Mouse (Mus musculus) megakaryocyte-erythroid progenitor cell, adult 5-6 weeks (primary cell): ENCODE measurements around the gene 4930469K13Rik. TPM values are rescaled to one million over a fixed set of nuclear protein-coding genes. Genes with fewer than 3 reads are reported as not detected.

Source experiments
- ATAC-seq: replicated peaks from 2 replicates; pipeline ENCODE4 v1.8.0; 2016; ENCODE audit warnings: mild to moderate bottlenecking, inconsistent platforms; ENCODE audit not compliant: severe bottlenecking, poor library complexity, low FRiP score, low TSS enrichment
- total RNA-seq, 2 experiments: library from RNA; stranded (forward) in 1 of 2; stranded (reverse) in 1 of 2; fragments of 200-1000, 215-1000 nt in 1 of 2; fragments of >200 nt in 1 of 2; fragmentation: Nextera tagmentation in 1 of 2; gene quantifications; 2 replicates each; pipeline ENCODE4 v1.2.3; 2014 to 2017

Gene 4930469K13Rik
- total RNA-seq, 2 experiments from 2014 or later: not detected

DNA sequence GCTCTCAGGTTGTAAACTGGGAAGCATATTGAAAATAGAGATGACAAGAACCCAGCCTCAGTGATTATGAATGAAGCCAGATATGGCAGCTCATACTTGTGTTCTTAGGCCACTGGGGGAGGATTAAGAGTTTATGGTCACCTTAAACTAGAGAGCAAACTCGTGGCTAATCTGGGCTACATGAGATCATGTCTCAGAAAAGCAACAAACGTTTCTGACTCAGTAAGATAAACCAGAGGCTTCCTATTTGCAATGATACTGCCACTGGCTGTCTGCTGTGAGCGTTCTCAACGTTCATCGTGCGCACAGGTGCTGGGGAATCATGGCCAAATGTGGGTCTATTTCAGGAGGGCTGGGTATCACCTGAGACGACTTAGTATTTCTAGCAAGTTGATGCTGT is 14.6 kb downstream of the 4930469K13Rik start:
- ATAC-seq: peak; percentile 44; the same call in 1 of the 2 replicates

DNA sequence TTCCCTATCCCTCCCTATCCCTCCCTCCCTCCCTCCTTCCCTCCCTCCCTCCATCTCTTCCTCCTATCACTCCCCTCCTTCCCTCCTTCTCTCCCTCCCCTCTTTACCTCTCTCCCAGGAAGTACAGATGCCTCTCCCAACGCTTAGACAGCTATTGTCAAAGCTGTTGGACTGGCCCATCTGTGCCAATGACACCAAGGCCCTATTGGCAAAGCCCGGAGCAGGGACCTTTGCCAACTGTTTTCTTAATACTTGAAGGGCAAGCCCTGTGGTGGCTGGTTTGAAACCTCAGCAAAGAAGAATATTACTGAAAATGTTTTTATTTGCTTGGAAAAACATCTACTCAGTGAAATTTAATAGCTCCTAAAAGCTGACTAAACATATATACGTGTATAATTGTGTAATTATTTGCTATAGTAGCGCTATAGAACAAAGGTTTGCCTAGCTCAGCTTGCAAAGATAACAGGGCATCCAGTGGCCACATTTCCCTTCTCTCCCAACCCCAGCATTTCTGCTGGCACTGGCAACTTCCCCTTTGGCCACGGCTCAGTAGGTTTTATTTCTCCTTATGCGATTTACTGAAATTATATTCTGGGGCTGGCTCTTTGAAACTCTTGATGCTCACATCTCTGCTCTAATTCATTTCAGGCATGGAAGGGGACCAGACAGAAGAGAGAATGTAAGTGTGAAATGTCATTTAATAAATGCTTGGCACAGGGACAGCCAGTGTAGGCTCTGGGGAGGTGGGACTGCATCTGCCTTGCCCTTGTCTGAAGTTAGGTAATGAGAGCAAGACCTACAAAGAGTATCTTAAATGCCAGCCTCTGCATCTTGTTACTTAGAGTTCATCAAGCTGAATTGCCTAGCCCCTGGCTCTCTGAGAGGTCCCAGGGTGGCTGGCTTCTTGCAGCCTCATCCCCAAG is 18.6 kb downstream of the 4930469K13Rik start:
- ATAC-seq: no peak

DNA sequence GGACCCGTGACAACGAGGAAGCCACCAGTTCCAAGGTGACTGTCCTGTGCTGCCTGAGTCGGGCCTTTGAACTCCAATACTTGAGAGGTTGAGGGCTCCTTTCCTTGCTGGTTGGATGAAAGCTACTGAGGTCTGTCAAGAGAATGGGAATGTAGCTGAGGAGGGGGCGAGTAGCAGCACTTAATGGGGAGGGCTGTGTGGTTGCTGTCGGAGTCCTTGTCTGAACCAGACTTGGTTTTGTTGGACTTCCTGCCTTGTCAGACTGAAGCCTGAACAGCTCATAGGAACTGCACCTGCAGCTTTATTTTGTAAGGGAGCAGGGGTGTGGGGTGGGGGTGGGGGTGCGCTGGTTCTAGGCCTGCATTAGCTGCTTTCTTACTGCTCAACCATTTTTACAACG is 19.8 kb downstream of the 4930469K13Rik start:
- no peak for ATAC-seq

DNA sequence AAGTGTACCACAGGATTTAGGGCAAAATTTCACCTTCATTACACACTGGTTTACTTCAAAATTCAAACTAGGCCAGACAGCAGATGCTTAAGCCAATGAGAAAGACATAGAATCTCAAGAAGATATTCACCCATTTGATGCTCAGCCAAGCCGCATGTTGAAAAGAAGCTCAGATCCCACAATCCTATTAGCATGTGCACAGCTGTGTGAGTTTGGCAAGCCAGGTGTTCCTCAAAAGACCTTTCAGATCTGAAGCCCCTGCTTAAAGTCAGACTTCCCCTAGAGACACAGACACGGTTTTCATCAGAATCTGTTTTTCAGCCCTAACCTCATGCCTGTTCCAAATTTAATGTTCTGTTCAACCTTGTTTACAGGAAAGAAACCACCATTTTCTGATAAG is 20.5 kb downstream of the 4930469K13Rik start:
- ATAC-seq: no peak

DNA sequence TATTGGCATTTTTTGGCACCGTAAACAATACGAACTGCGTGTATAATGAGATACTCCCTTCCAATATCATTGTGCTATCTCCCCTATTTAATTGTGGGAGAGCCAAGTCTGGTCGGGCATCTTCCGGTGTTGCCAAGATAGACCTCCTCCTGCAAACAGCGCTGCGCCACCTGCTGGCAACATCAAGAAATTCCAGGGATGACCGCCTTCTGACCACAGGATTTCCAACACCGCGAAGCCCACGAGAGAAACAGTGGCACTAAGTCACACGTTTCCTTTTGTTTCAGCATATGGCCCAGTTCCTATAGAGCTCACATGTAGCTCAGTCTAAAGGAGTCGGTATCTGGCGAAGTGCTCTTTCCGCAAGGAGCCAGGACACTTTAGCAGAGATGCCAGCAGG is 24.6 kb downstream of the 4930469K13Rik start:
- ATAC-seq: peak; percentile 87

DNA sequence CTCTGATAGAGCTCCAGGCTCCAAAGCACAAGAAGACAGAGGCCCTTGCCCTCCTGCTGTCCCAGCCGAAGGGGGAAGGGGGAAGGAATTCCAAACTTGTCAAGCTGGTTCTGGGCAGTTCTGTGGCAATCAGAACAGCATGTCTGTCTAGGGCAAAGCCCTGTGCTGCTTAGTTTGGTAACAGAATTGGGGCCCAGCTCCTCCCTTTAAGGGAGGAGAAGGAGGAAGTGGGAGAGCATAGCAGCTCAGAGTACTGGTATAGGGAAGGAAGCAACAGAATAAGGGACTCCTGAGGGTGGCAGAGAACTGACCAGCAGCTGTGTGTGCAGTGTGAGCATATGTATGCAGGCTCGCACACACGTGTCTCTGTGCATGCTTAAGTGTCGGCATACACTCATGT is 26.0 kb downstream of the 4930469K13Rik start:
- no peak for ATAC-seq

DNA sequence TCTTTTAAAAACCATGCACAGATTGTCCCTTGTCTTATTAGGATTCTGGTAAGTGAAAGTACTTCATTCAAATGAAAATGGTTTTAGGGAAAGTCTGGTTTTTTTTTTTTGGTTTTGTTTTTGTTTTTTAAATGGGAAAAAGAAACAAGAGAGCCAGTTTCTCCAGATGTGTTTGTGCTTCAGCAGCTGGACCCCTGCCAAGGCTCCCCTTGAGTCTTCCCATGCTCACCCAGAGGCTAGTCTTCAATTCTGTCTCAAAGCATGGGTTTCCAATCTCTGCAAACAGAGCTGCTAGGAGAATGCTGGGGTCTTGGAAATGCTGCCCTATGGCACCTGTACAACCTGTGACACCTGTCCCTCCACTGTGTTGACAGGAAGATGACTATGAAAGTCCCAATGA is 27.8 kb downstream of the 4930469K13Rik start:
- no peak for ATAC-seq

DNA sequence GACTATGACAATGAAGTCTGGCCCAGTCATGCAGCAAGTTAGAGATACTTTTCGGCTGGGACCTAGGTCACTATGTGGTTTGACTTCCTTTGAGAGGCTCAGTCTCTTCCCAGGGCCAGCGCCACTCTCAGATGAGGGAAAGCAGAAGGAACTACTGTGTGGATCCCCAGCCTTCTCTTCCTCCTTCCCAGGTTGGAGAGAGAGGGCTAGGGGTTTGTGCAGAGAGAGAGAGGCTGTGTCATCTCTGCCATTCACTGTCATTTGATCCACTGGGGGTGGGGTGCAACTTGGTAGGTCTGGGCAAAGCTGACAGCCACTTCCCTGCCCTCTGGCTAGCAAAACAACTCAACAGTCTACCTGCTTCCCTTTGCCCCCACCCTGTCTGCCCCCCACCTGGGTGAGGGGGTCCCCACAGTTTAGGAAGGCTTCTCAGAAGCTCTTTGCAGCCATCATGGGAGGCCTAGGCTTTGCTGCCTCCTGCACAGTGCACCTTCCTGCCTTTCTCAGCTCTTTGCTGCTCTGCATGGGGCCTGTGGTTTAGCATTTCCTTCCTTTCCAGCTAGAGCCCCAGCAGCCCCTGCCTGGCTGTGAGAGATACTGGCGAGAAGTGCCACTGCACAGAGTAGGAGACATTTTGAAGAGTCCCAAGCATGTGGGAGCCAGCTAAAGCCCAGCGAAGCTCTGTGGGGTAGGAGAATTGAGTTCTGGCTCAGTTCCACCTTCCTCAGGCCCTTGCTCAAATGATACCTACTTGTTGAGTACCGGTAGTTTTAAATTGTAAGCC is 34.5 kb downstream of the 4930469K13Rik start:
- ATAC-seq: peak; percentile 81

DNA sequence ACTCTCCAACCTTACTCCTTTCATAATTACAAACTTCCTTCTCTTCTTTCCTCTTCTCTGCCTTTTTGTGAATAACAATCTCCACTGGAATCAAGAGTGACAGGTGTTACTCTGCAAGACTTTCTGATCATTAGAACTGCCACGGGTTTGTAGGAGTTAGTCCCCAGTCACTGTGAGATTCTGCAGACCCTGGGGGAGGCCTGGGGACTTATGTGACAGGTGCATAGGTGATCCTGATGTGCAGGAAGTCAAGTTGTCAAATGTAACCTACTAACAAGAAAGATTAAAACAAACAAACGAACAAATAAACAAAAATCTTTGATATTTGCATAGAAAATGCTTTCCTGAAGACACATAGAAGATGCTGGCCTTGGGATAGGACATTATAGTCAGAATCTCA is 35.1 kb downstream of the 4930469K13Rik start:
- ATAC-seq: no peak

DNA sequence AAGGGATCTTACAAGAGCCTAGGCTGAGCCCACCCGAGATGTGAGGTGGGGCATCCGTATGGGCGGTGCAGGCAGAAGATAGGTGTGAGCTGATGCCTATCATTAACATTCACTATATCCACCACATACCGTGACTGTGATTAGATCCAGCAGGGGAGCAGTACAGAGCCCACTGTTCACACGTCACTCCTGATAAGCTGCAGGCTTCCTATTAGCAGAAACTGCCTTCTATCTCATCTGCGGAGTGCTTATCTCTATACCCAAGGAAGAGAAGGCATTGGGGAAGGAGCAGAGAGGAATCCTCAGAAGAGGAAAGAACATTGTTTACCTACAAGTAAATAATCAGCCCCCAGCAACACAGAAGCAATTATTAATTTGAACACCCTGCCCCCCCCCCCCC is 36.6 kb downstream of the 4930469K13Rik start:
- 0 out of 2 replicates have a peak, but pooled peaks have one; percentile 12 for ATAC-seq

DNA sequence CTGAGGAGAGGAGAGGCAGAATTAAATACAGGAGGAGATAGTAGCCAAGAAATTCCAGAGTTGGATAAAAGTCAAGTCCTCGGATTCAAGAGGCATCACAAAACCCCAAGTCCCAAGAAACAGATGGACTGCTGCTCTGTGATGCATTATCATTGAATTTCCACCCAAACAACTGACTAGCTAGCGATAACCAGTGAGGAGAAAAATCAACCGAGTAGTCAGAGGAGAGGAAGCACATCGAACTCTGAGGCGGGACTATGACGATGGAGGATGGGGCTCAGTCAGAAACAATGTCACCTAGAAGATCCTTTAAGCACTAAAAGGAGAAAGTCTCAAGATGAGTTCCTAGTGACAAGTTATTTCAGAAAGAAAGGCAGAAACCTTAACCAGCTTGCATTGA is 39.4 kb downstream of the 4930469K13Rik start:
- ATAC-seq: no peak

DNA sequence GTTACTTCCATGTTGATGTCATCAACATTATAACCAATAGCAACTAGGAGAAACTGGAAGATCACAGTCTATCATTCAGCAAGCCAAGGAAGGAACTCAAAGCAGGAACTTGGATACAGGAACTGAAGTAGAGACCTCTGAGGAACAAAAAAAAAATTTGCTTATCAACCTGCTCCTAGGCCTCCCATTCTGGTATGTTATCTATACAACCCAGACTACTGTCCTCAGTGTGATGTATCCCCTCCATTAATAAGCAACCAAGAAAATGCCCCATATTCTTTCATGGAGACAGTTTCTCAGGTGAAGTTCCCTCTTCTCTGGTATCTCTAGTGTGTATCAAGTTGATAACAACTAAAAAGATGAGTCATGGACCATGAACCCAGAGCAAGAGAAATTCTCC is 40.0 kb downstream of the 4930469K13Rik start:
- ATAC-seq: peak; percentile 66

DNA sequence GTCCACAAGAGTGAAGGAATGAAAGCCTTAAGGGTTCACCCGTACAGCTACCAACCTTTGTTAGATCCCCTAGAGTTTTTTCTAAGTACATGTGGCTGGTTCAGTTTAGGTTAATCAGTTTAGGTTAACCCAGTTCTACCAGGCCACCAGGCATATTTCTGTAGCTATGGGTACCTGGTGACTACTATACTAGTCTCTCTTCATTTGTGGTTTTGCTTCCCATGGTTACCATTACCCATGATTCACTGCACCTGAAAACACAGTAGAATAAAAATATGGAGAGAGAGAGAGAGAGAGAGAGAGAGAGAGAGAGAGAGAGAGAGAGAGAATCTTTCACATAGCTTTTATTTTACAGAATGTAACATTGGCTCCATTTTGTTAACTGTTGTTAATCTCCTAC is 41.6 kb downstream of the 4930469K13Rik start:
- no peak for ATAC-seq

DNA sequence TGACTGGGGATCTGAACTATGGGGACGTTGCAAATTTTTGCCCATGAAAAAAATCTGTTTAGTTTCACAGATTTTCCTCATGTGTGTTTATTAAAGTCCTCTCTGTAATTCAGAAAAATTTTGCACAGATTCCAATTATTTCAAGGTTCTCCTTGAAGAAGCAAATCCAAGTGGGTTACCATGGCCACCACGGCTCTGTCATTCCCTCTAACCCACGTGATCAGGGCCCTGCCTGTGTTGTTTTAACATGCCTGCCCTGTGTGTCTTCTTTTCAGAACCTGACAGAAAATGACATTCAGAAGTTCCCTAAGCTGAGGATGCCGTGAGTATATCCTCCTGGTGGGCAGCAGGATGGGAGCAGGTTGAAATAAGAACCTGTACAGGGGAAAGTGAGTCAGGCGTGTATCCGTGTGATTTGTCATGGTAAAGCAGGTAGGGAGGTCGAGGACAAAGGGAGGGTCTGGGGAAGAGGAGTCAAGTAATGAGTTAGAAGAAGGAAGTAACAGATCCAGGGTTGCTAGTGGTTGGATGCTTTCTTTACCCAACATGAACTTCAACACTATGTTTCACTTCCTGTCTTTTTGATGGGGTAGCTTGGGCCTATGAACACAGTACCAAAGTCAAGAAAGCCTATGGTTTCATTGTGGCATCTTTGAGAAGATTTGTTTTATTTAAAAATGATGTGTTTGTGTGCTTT is 44.2 kb downstream of the 4930469K13Rik start:
- ATAC-seq: no peak

DNA sequence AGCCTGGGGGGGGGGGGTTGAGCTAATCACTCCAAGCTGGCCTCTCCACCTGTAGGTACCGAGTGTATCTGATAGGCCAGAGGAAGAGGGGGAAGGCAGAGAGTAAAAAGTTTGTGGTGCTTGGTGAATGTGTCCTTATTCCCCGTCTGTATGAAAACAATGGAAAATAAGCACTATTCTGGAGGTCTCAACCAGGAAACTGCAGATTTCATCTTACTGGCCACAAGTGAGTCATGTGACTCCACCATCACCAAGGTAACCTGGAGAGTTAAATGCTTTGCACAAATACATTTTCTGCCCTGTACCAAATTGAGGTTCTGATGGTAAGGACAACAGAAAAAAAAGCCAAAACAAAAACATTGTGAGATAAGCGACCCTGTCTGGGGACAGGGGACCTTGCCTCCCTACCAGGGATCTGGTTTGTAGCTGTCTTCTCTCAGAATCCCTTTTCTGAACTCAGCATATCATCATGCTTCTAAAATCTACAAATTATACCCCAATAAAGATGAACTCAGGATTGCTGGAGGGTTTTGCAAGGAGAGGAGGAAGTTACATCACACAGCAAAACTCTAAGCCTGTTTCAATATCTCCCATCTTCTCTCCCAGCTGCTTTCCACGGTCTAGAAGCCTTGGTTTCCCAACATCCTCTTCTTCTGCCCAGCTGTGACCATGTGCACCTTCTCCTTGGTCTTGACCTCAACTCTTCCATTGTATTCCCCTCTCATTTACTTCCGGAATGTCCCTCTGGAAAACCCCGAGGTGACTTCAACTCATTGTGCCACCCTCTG is 45.1 kb downstream of the 4930469K13Rik start:
- no peak for ATAC-seq

DNA sequence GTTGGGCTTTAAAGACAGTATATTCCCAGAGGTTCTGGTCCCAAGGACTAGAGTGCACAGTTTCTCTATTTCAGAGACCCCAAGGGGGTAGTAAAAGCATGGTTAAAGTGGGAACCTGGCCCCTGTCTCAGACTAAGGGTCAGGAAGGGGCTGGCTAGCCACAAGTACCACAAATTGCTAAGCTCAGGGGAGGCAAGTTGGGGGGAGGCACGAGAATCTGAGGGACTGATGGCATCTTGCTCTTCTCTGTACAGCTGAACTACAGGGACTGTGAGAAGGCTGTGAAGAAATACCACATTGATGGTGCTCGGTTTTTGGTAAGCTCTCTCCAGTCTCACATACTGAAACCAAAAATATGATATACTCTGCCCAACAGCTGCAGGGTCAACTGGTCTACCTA is 47.7 kb downstream of the 4930469K13Rik start:
- no peak for ATAC-seq

DNA sequence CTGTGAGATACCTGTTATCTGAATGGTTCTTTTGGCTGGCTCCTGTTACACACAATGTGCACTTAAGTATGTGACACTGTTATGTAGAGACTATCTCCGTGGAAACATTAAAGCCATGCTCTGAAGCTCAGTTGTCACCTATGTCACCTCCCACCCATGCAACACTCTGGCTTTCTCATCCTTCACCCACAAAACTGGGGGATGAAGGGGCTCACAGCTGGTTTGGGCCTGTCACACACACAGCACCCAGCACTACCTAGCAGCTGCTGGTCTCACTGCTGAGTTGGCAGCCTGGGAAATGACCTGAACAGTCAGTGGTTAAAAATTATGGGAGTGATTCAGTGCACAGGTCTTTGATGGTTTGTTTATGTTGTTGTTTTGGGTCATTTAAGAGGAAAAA is 48.3 kb downstream of the 4930469K13Rik start:
- ATAC-seq: no peak

DNA sequence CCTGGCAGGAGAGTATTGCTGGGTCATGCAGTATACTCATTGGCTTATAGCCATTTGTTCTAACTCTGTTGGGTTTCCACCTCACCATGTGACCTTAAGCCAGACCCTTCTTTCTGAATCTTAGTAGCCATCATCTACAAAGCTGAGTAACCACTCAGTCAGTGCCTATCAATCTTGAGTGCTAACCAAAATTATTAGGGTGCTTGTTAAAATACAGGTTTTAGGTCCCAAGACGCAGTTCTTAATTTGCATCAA is 49.3 kb downstream of the 4930469K13Rik start:
- no peak for ATAC-seq

DNA sequence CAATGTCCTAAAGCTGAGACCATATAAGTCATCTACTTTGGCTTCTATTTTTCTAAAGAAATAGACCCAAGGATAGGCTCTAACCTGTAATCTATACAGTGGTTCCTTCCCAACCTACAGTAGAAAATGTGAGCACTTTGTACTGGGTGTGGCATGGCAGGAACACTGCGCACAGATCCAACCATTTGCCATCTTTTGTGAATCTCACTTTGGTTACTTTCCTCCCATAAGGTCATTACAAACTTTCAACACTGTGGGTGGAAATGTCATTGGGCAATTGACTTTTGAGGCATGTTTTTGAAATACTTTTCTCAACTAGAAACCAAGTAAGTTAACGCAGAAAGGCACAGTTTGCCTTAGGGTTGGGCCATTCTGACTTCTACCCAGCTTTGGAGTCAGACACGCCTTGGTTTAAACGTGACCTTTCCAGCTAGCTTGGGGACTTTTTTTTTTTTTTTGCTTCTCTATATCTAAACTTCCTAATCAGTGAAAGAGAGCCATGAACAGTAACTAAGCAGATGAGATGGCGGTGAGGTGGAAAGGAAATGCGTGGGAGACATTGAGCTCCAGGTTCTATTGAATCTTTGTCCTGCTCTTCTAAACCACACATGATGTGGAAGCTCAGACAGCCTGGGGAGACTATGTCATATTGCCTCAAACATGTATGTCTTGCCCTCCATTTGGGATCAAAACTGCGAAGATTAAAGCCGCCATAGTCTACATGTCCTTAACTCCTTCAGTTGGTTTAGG is 49.8 kb downstream of the 4930469K13Rik start:
- ATAC-seq: no peak
